Mouse (Mus musculus) heart, adult 2 months (tissue): ENCODE data around the gene Map4k4.

Experiments
- CTCF ChIP-seq: fragments of 200-600 bp; IDR thresholded peaks from 2 replicates; pipeline ENCODE4 v1.8.1; 2022; ENCODE audit warnings: antibody characterized with exemption, mild to moderate bottlenecking, moderate library complexity
- EP300 ChIP-seq: fragments of 200-500 bp; IDR thresholded peaks from 2 replicates; pipeline ENCODE4 v1.6.1; 2011; ENCODE audit warnings: low read depth, low read length, control low read depth; ENCODE audit not compliant: insufficient read depth

- TF ChIP-seq EP300 (no peak), CTCF (no peak)
Measured at GRCm38 (mm10) chr1:40031626-40032025, 130.9 kb downstream of the Map4k4 start.
